Mouse (Mus musculus) limb, embryonic 14.5 days (tissue): ENCODE data around the gene Dhx9. TPM values are rescaled to one million over a fixed set of nuclear protein-coding genes. Genes with fewer than 3 reads are reported as not detected.
"Not testable (repeated sequence)": the region's sequence is repeated elsewhere in the genome, so short reads cannot be mapped to it uniquely, and the experiment has no call there.

Experiments used
- ATAC-seq: fragments of 200-750 bp; cut with Nextera tagmentation; 2 replicates; pipeline ENCODE4 v1.8.0; 2017; ENCODE audit warnings: low read depth, moderate number of reproducible peaks, moderate TSS enrichment; ENCODE audit not compliant: low FRiP score
- DNase-seq: peaks from one replicate; pipeline ENCODE4 v3.0.0-alpha.2; 2015; ENCODE audit warnings: low spot score
- H3K27ac ChIP-seq: fragments of 300-500 bp; sonication (generic); replicated peaks from 2 replicates; pipeline ENCODE4 v1.5.1; 2014; ENCODE audit warnings: low read depth, mild to moderate bottlenecking, low read length, moderate library complexity, mixed read lengths
- H3K27me3 ChIP-seq: fragments of 300-500 bp; sonication (generic); 2 replicates; pipeline ENCODE4 v1.6.1; 2014; ENCODE audit warnings: low read length, mixed read lengths; ENCODE audit not compliant: control insufficient read depth, insufficient read depth
- H3K36me3 ChIP-seq: fragments of 300-500 bp; sonication (generic); 2 replicates; pipeline ENCODE4 v1.6.1; 2014; ENCODE audit warnings: mild to moderate bottlenecking, low read length, moderate library complexity, mixed read lengths; ENCODE audit not compliant: control insufficient read depth, insufficient read depth
- H3K4me1 ChIP-seq: fragments of 300-500 bp; sonication (generic); 2 replicates; pipeline ENCODE4 v1.6.1; 2014; ENCODE audit warnings: antibody characterized with exemption, low read length, mixed read lengths; ENCODE audit not compliant: control insufficient read depth, insufficient read depth
- H3K4me2 ChIP-seq: fragments of 300-500 bp; sonication (generic); replicated peaks from 2 replicates; pipeline ENCODE4 v1.6.1; 2014; ENCODE audit warnings: low read depth, mild to moderate bottlenecking, low read length, moderate library complexity; ENCODE audit not compliant: severe bottlenecking
- H3K4me3 ChIP-seq: fragments of 300-500 bp; sonication (generic); replicated peaks from 2 replicates; pipeline ENCODE4 v1.5.1; 2014; ENCODE audit warnings: low read length
- H3K9ac ChIP-seq: fragments of 300-500 bp; sonication (generic); 2 replicates; pipeline ENCODE4 v1.6.1; 2014; ENCODE audit warnings: mild to moderate bottlenecking, low read depth, low read length, moderate library complexity; ENCODE audit not compliant: severe bottlenecking
- H3K9me3 ChIP-seq: fragments of 300-500 bp; sonication (generic); 2 replicates; pipeline ENCODE4 v1.6.1; 2016; ENCODE audit warnings: low read length; ENCODE audit not compliant: control insufficient read depth
- POLR2A ChIP-seq: fragments of 200-500 bp; IDR thresholded peaks from 2 replicates; pipeline ENCODE4 v1.8.0; 2012; ENCODE audit warnings: inconsistent platforms, mild to moderate bottlenecking, moderate library complexity, borderline replicate concordance; ENCODE audit not compliant: insufficient read depth, insufficient read length; ENCODE audit errors: extremely low read depth
- WGBS: fragments of 180-500 bp; shearing (Covaris S2); extraction: QIAGEN DNeasy Blood & Tissue Kit; methylation state at CpG from one replicate; pipeline ENCODE4 v1.1.7; 2014; 5-methylcytosine and 5-hydroxymethylcytosine counted together
- polyA plus RNA-seq, 2 experiments: library from polyadenylated mRNA; depleted of rRNA in 1 of 2; stranded (reverse) in 1 of 2; unstranded in 1 of 2; fragments of >200 nt; fragmentation: Nextera tagmentation in 1 of 2; extraction: Ambion mirVana in 1 of 2; gene quantifications; 2 replicates each; pipeline versions ENCODE4 v1.2.1 to v1.2.3; 2012 to 2014

The Dhx9 gene
- polyA plus RNA-seq, 2 experiments, result 24.2 to 143 TPM

DNA sequence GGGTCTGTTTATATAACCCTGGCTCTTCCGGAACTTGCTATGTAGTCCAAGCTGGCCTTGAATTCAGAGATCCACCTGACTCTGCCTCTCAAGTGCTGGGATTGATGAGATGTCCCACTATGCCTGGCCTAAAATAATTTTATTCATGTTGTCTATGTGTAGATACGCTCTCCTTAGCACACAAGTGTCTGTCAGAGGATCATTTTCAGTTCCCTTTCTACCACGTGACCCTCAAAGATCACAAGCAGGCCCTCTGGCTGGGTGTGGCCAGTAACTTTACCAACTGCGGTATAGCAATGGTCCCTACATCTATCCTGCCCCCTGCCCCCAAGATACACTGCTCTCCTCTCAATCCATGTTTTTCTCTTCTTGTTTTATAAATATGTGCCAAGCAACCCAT is 72.5 kb downstream of the Dhx9 start:
- H3K4me2 ChIP-seq, result no peak overlapping the region
- no peak for ATAC-seq
- no peaks in the 10 kb centered on the region for H3K9me3 ChIP-seq
- no peak overlapping the region for H3K27ac ChIP-seq
- H3K36me3 ChIP-seq, result no peaks in the 10 kb centered on the region
- no peaks in the 10 kb centered on the region for H3K27me3 ChIP-seq
- TF ChIP-seq POLR2A, result no peak
- no peak overlapping the region for H3K9ac ChIP-seq
- 86% methylated on average over 4 of the region's 4 CpGs for WGBS
- no peak for DNase-seq
- no peaks in the 10 kb centered on the region for H3K4me1 ChIP-seq
- H3K4me3 ChIP-seq, result no peak overlapping the region

DNA sequence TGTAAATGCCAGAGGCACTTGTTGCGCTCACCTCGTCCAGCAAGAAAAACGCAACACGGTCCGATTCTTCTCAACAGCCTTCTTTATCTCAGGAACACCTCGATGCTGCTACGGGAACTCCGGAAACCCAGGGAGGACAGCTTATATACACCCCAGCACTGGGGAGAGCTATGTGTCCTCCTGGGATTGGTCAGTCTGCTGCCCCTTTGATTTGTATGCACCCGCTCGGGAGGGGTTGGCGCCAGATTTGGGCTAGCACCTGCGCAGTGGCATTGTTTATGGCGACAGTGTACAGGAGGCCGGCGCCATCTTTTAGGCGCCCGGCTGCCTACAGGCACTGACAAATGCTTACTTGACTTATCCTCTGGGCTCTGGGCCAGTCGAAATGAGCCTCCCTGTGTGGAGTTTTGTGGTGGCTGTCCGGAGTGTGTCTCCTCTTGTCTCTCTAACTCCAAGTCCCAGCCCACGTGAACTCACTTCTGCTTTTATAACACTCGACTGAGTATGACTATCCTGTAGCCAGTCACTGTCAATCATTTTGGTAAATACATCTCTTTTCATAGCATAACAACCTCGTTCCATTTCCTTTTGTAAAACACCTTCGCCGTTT is 73.2 kb downstream of the Dhx9 start:
- H3K4me2 ChIP-seq, H3K9ac ChIP-seq, DNase-seq, H3K27ac ChIP-seq, H3K27me3 ChIP-seq, ATAC-seq, H3K4me3 ChIP-seq, H3K36me3 ChIP-seq, H3K9me3 ChIP-seq, H3K4me1 ChIP-seq: not testable (repeated sequence)
- WGBS, result 88% methylated on average over 24 of the region's 24 CpGs

DNA sequence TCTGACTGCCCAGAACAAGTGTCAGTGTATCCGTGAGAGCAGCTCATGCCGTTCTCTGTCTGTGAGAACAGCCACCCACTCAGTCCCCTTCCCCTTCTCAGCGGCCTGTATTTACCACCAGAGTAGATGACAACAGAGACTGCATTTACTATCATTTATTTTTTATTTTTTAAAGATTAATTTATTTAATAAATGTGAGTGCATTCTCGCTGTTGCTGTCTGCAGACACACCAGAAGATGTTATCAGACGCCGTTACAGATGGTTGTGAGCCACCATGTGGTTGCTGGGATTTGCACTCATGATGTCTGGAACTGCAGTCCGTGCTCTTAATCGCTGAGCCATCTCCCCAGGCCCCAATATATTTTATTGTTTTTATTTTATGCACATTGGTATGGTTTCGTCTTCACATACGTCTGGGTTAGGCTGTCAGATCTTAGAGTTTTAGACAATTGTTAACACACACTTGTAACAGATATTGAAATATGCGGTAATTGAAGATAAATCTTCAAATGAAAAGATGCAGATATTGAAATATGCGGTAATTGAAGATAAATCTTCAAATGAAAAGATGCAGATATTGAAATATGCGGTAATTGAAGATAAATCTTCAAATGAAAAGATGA is 74.0 kb downstream of the Dhx9 start:
- not testable (repeated sequence) for H3K4me1 ChIP-seq, H3K9ac ChIP-seq, H3K36me3 ChIP-seq, H3K9me3 ChIP-seq, H3K4me2 ChIP-seq, ATAC-seq, H3K4me3 ChIP-seq, H3K27me3 ChIP-seq, H3K27ac ChIP-seq, DNase-seq
- 69% methylated on average over 13 of the region's 13 CpGs for WGBS

DNA sequence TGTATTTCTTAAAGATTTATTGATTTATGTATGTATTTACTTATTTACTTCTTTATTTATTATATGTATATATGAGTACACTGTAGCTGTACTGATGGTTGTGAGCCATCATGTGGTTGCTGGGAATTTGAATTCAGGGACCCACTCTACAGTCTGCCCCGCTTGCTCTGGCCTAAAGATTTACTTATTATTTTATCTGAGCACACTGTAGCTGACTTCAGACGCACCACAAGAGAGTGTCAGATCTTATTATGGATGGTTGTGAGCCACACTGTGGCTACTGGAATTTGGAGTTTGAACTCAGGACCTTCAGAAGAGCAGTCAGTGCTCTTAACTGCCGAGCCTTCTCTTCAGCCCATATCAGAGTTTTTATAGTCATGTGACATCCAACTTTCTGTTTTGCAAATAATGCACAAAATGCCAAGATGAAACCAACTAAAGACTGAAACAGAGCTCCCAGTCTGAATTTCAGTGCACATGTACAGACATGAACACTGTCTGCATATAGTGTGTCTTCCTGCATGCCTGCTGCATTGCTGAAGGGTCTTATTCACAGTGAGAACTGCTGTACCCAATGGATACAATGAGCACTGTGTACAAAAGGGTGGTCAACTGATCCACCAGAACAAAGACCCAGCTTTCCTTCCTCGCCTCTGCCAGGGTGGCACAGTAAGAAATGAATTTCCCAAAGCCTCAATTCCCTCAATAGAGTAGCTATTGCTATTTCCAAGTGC is 74.6 kb downstream of the Dhx9 start:
- H3K4me3 ChIP-seq, H3K9ac ChIP-seq, DNase-seq, H3K27ac ChIP-seq, ATAC-seq, H3K4me2 ChIP-seq, H3K36me3 ChIP-seq, H3K4me1 ChIP-seq, H3K27me3 ChIP-seq, H3K9me3 ChIP-seq: not testable (repeated sequence)
- WGBS, result 92% methylated on average over 2 of the region's 4 CpGs

DNA sequence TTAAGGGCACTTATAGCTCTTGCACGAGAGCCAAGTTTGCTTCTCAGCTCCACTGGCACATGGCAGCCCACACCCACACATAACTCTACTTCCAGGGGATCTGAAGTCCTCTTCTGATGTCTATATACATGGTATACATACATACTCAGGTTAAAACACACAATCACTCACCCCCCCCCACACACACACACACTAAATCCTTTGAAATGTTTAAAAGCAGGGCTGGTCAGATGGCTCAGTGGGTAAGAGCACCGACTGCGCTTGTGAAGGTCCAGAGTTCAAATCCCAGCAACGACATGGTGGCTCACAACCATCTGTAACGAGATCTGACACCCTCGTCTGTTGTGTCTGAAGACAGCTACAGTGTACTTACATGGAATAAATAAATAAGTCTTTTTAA is 75.7 kb downstream of the Dhx9 start:
- TF ChIP-seq POLR2A, result no peak
- no peak for DNase-seq
- Histone ChIP-seq H3K36me3 (no peaks in the 10 kb centered on the region), H3K4me1 (no peaks in the 10 kb centered on the region), H3K27ac (no peak overlapping the region), H3K4me2 (no peak overlapping the region), H3K27me3 (no peaks in the 10 kb centered on the region), H3K9me3 (no peaks in the 10 kb centered on the region), H3K9ac (no peak overlapping the region), H3K4me3 (no peak overlapping the region)
- ATAC-seq, result no peak
- WGBS, result 82% methylated on average over 6 of the region's 6 CpGs

DNA sequence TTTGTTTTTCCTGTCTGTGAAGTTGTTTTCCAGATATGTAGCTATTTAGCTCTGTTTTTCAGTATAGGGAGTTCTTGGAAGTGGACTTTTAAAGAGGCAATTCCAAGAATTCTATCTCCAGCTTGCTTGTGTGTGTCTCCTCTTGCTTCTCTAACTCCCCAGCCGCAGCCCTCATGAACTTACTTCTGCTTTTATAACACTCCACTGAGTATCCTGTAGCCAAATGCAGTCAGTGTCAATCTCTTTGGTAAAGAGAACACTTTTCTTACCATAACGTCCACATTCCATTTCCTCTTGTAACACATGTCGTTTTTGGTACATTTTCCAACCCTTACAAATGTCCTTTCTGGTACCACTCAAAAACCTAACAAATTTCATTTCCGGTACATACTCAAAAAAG is 76.5 kb downstream of the Dhx9 start:
- not testable (repeated sequence) for H3K36me3 ChIP-seq, H3K9ac ChIP-seq, H3K27ac ChIP-seq, DNase-seq, H3K4me2 ChIP-seq, H3K27me3 ChIP-seq, H3K4me3 ChIP-seq, H3K4me1 ChIP-seq, H3K9me3 ChIP-seq, ATAC-seq
- 92% methylated on average over 1 of the region's 4 CpGs for WGBS

DNA sequence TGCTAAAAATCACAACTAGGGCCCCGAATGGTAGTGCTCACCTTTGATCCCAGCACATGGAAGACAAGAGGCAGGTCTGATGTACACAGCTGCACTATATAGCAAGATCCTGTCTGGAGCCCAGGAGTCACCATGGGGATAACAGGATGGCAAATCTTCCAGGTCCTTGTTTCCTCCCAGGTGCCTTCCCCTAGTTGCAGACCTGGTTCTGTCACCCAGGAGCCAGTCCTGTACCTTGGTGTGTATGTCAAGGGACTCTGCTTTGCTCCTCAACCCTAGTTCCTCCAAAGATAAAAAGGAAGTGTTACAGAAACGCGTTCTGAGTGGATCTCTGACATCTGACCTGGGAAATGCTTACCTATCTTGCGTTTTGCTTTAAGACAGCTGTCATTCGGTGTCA is 79.2 kb downstream of the Dhx9 start:
- not testable (repeated sequence) for H3K4me1 ChIP-seq, H3K27me3 ChIP-seq, DNase-seq

DNA sequence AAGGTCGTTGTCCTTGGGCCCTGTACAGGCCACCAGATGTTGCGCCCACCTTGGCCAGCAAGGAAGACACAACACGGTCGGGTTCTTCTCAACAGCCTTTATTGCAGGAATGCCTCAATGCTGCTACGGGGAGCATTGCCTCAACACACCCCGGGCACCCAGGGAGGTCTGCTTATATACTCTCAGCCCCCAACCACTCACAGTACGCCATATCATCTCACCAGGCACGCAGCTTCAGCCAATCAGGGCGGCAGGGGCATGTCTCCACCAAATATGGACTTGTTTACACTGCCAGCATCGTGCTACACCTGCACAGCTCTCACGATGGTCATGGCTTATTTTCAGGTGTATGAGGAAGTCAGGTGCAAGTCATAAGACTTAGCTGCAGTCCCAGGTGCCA is 79.8 kb downstream of the Dhx9 start:
- not testable (repeated sequence) for H3K36me3 ChIP-seq, H3K4me3 ChIP-seq, H3K9ac ChIP-seq, H3K27me3 ChIP-seq, H3K4me1 ChIP-seq, H3K4me2 ChIP-seq, H3K27ac ChIP-seq, DNase-seq, ATAC-seq, H3K9me3 ChIP-seq
- WGBS, result 83% methylated on average over 11 of the region's 11 CpGs

More for the DNA sequence above, 79.2 kb downstream of the Dhx9 start:
- ATAC-seq, H3K36me3 ChIP-seq, H3K27ac ChIP-seq, H3K9ac ChIP-seq, H3K4me2 ChIP-seq, H3K9me3 ChIP-seq, H3K4me3 ChIP-seq: not testable (repeated sequence)
- WGBS, result 79% methylated on average over 5 of the region's 5 CpGs
